Mouse (Mus musculus) brain, embryonic 18.5 days (tissue): ENCODE measurements around the gene Cdcp1.

Experiments
- DNase-seq: peaks from one replicate; pipeline ENCODE4 v3.0.0-alpha.2; 2012; ENCODE audit warnings: low read depth, low spot score

The Cdcp1 gene

GRCm38 (mm10) chr9:123215621-123216440 lies at the start of gene Cdcp1:
TSS of gene Cdcp1 (minus strand) at chr9:123216038.
- no peak for DNase-seq

GRCm38 (mm10) chr9:123260611-123261021 lies 44.8 kb upstream of the Cdcp1 start, which contains the start of gene Tmem158:
TSS of gene Tmem158 (minus strand) at chr9:123260764.
- DNase-seq, result peak; percentile 74

- no peak for DNase-seq
These were observed 44.2 kb upstream of the Cdcp1 start for GRCm38 (mm10) chr9:123259896-123260610.

- no peak for DNase-seq
These were observed 43.6 kb upstream of the Cdcp1 start for GRCm38 (mm10) chr9:123259461-123259895.

GRCm38 (mm10) chr9:123258796-123259195 lies 43.0 kb upstream of the Cdcp1 start:
- no peak for DNase-seq

GRCm38 (mm10) chr9:123255736-123256135 lies 39.9 kb upstream of the Cdcp1 start:
- no peak for DNase-seq

GRCm38 (mm10) chr9:123247992-123248391 lies 32.2 kb upstream of the Cdcp1 start:
- no peak for DNase-seq

- no peak for DNase-seq
These were observed 29.3 kb upstream of the Cdcp1 start for GRCm38 (mm10) chr9:123245146-123245545.

- DNase-seq, result no peak
These were observed 28.1 kb upstream of the Cdcp1 start for GRCm38 (mm10) chr9:123243988-123244387.

- DNase-seq, result no peak
These were observed 25.4 kb upstream of the Cdcp1 start for GRCm38 (mm10) chr9:123241191-123241590.

- no peak for DNase-seq
These were observed 24.9 kb upstream of the Cdcp1 start for GRCm38 (mm10) chr9:123240751-123241150.

GRCm38 (mm10) chr9:123240271-123240670 lies 24.4 kb upstream of the Cdcp1 start:
- no peak for DNase-seq

GRCm38 (mm10) chr9:123239651-123240050 lies 23.8 kb upstream of the Cdcp1 start:
- DNase-seq, result no peak

GRCm38 (mm10) chr9:123238256-123239045 lies 22.6 kb upstream of the Cdcp1 start:
- no peak for DNase-seq

GRCm38 (mm10) chr9:123237739-123238138 lies 21.9 kb upstream of the Cdcp1 start:
- no peak for DNase-seq

- no peak for DNase-seq
These were observed 19.8 kb upstream of the Cdcp1 start for GRCm38 (mm10) chr9:123235621-123236020.

- DNase-seq, result no peak
These were observed 14.0 kb upstream of the Cdcp1 start for GRCm38 (mm10) chr9:123229826-123230225.

- DNase-seq, result no peak
These were observed 12.8 kb upstream of the Cdcp1 start for GRCm38 (mm10) chr9:123228671-123229070.

- DNase-seq, result no peak
These were observed 11.4 kb upstream of the Cdcp1 start for GRCm38 (mm10) chr9:123227106-123227750.

GRCm38 (mm10) chr9:123224863-123225431 lies 9.1 kb upstream of the Cdcp1 start:
- DNase-seq, result no peak

GRCm38 (mm10) chr9:123219826-123220225 lies 4.0 kb upstream of the Cdcp1 start:
- DNase-seq, result no peak
